Mouse (Mus musculus) limb, embryonic 13.5 days (tissue): ENCODE data around the gene Ms4a1. TPM values are rescaled to one million over a fixed set of nuclear protein-coding genes. Genes with fewer than 3 reads are reported as not detected.
"Not testable (repeated sequence)": the region's sequence is repeated elsewhere in the genome, so short reads cannot be mapped to it uniquely, and the experiment has no call there.

Source experiments
- ATAC-seq: fragments of 200-750 bp; cut with Nextera tagmentation; 2 replicates; pipeline ENCODE4 v1.8.0; 2017; ENCODE audit warnings: low read depth, moderate number of reproducible peaks, moderate TSS enrichment; ENCODE audit not compliant: low FRiP score
- H3K27ac ChIP-seq: fragments of 300-500 bp; sonication (generic); 2 replicates; pipeline ENCODE4 v1.5.1; 2015; ENCODE audit warnings: inconsistent platforms, mild to moderate bottlenecking, moderate library complexity
- H3K27me3 ChIP-seq: fragments of 300-500 bp; sonication (generic); 2 replicates; pipeline ENCODE4 v1.6.1; 2015; ENCODE audit warnings: mild to moderate bottlenecking, inconsistent platforms
- H3K36me3 ChIP-seq: fragments of 300-500 bp; sonication (generic); 2 replicates; pipeline ENCODE4 v1.6.1; 2015; ENCODE audit warnings: inconsistent platforms, mild to moderate bottlenecking, moderate library complexity
- H3K4me1 ChIP-seq: fragments of 300-500 bp; sonication (generic); 2 replicates; pipeline ENCODE4 v1.6.1; 2015; ENCODE audit warnings: inconsistent platforms
- H3K4me2 ChIP-seq: fragments of 300-500 bp; sonication (generic); replicated peaks from 2 replicates; pipeline ENCODE4 v1.6.1; 2015; ENCODE audit warnings: inconsistent platforms, mild to moderate bottlenecking, moderate library complexity
- H3K4me3 ChIP-seq: fragments of 300-500 bp; sonication (generic); 2 replicates; pipeline ENCODE4 v1.5.1; 2015; ENCODE audit warnings: moderate library complexity, mild to moderate bottlenecking, inconsistent platforms
- H3K9ac ChIP-seq: fragments of 300-500 bp; sonication (generic); 2 replicates; pipeline ENCODE4 v1.6.1; 2015; ENCODE audit warnings: mild to moderate bottlenecking, inconsistent platforms
- H3K9me3 ChIP-seq: fragments of 300-500 bp; sonication (generic); 2 replicates; pipeline ENCODE4 v1.6.1; 2016; ENCODE audit warnings: inconsistent platforms
- WGBS: fragments of 180-500 bp; shearing (Covaris S2); methylation state at CpG from one replicate; pipeline ENCODE4 v1.1.7; 2015; 5-methylcytosine and 5-hydroxymethylcytosine counted together
- polyA plus RNA-seq: library from polyadenylated mRNA; unstranded; fragments of >200 nt; fragmentation: Nextera tagmentation; extraction: Ambion mirVana; gene quantifications from 2 replicates; pipeline ENCODE4 v1.2.1, GENCODE M21; 2015

Ms4a1 gene
- polyA plus RNA-seq, 1 experiment from 2014 or later, result not detected

DNA sequence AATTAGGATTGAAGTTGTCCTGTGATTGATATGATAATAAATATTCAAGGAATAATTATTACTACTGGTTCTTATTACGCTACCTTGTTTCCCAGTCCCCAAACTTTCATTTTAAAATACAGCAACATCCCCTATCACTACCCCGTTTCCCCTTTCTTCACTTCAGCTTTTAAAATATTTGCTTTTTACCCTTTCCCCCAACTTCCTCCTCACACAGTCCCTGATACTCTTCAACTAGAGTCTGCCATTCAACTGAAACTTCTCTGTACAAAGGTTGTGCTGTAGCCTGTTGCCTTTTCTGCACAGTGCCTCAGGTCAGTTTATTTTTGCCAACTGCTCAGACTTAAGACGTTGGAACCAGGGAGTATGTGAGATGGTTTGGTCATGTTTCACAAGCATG is 2.5 kb downstream of the Ms4a1 start:
- H3K4me2 ChIP-seq, result no peak overlapping the region
- no peak overlapping the region for H3K9ac ChIP-seq
- WGBS, result 87% methylated on average over 3 of the region's 3 CpGs
- H3K27ac ChIP-seq, result no peak overlapping the region
- H3K4me3 ChIP-seq, result no peak overlapping the region
- no peaks in the 10 kb centered on the region for H3K36me3 ChIP-seq
- no peaks in the 10 kb centered on the region for H3K9me3 ChIP-seq
- no peaks in the 10 kb centered on the region for H3K27me3 ChIP-seq
- H3K4me1 ChIP-seq, result no peaks in the 10 kb centered on the region
- ATAC-seq, result no peak

DNA sequence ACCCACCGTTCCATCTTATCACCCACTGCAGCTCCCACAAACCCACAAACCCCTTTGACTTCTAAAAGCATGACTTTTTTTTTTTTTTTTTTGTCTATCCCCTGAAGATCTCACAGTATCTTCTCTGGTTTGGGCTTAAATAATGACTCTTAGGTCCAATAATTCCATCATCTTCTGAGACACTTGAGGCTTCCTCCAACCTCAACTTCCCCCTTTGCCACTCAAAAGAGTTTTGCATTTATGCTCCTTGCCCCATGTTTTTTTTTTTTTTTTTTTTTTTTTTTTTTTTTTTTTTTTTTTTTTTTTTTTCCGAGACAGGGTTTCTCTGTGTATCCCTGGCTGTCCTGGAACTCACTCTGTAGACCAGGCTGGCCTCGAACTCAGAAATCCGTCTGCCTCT is 3.1 kb downstream of the Ms4a1 start:
- not testable (repeated sequence) for H3K36me3 ChIP-seq
- WGBS, result 75% methylated on average over 4 of the region's 4 CpGs

GRCm38 (mm10) chr19:11261522-11261921 is 4.5 kb downstream of the Ms4a1 start:
- no peaks in the 10 kb centered on the region for H3K4me1 ChIP-seq
- ATAC-seq, result no peak
- no peak overlapping the region for H3K27ac ChIP-seq
- H3K9me3 ChIP-seq, result no peaks in the 10 kb centered on the region
- no peaks in the 10 kb centered on the region for H3K27me3 ChIP-seq
- H3K4me2 ChIP-seq, result no peak overlapping the region
- 83% methylated on average over 2 of the region's 2 CpGs for WGBS
- H3K36me3 ChIP-seq, result no peaks in the 10 kb centered on the region
- no peak overlapping the region for H3K4me3 ChIP-seq
- H3K9ac ChIP-seq, result no peak overlapping the region

More for the DNA sequence above, 3.1 kb downstream of the Ms4a1 start:
- H3K9ac ChIP-seq, H3K4me1 ChIP-seq, H3K4me3 ChIP-seq, ATAC-seq, H3K27ac ChIP-seq, H3K27me3 ChIP-seq, H3K9me3 ChIP-seq, H3K4me2 ChIP-seq: not testable (repeated sequence)

DNA sequence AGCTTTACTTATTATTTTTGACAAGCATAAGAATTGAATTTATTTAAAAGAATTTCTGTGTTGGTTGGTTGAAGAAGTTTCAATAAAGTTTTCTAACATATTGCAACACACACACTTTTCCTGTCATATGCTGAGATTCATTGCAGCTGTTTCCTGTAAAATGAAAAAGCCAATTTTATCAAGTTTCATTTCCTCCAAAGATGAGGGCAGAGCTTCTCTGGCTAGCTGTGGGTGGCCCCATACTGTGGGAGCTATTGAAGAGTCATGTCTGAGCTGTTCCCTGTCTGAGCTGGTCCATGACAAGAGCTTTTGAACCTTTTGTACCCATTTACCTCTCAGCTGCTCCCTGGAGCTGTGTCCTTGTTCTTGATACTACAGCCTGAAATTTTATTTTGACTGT is 21.8 kb downstream of the Ms4a1 start:
- Histone ChIP-seq H3K9me3 (no peaks in the 10 kb centered on the region), H3K27ac (no peak overlapping the region), H3K27me3 (no peaks in the 10 kb centered on the region), H3K4me1 (no peaks in the 10 kb centered on the region), H3K4me2 (no peak overlapping the region), H3K9ac (no peak overlapping the region), H3K4me3 (no peak overlapping the region), H3K36me3 (no peaks in the 10 kb centered on the region)
- no peak for ATAC-seq

- H3K9ac ChIP-seq, result no peak overlapping the region
- no peak overlapping the region for H3K4me2 ChIP-seq
- 55% methylated on average over 5 of the region's 5 CpGs for WGBS
Measured at GRCm38 (mm10) chr19:11242560-11242959, 23.5 kb downstream of the Ms4a1 start.

GRCm38 (mm10) chr19:11235820-11236219 is 30.2 kb downstream of the Ms4a1 start:
- Histone ChIP-seq H3K4me2 (no peak overlapping the region), H3K9ac (no peak overlapping the region), H3K36me3 (no peaks in the 10 kb centered on the region), H3K27ac (no peak overlapping the region), H3K27me3 (no peaks in the 10 kb centered on the region), H3K4me3 (no peak overlapping the region), H3K4me1 (peaks cover 7% of the 10 kb centered on the region; the same call in 1 of the 2 replicates), H3K9me3 (no peaks in the 10 kb centered on the region)
- ATAC-seq, result no peak

More at GRCm38 (mm10) chr19:11242560-11242959, 23.5 kb downstream of the Ms4a1 start:
- no peak overlapping the region for H3K4me3 ChIP-seq
- ATAC-seq, result no peak
- no peaks in the 10 kb centered on the region for H3K36me3 ChIP-seq
- no peak overlapping the region for H3K27ac ChIP-seq
- H3K9me3 ChIP-seq, result no peaks in the 10 kb centered on the region
- H3K4me1 ChIP-seq, result no peaks in the 10 kb centered on the region
- no peaks in the 10 kb centered on the region for H3K27me3 ChIP-seq

GRCm38 (mm10) chr19:11234921-11235735 is 30.9 kb downstream of the Ms4a1 start:
- WGBS, result 25% methylated on average over 5 of the region's 5 CpGs

DNA sequence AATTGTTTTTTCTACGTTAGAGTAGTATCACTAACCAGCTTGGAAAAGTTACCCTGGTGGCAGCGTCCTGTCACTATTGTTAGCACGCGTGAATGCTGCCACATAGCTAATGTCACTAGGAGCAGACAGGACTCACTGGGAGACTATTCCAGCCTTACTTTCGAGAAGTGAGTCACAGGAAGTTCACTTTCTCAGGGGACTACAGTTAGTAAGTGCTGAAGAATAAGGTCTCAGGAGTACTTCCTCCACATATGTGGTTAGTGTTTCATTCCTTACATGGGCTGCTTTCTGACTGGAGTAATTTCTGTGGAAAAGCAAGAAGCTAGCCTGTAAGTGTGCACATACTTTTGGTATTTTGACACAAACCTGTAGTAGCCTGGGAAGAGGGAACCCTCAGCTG is 31.8 kb downstream of the Ms4a1 start:
- ATAC-seq, result no peak
- no peaks in the 10 kb centered on the region for H3K36me3 ChIP-seq
- WGBS, result 79% methylated on average over 5 of the region's 5 CpGs
- H3K27me3 ChIP-seq, result no peaks in the 10 kb centered on the region
- no peak overlapping the region for H3K9ac ChIP-seq
- peaks cover 7% of the 10 kb centered on the region; the same call in 1 of the 2 replicates for H3K4me1 ChIP-seq
- H3K27ac ChIP-seq, result no peak overlapping the region
- no peak overlapping the region for H3K4me3 ChIP-seq
- no peak overlapping the region for H3K4me2 ChIP-seq
- H3K9me3 ChIP-seq, result no peaks in the 10 kb centered on the region

More at GRCm38 (mm10) chr19:11234921-11235735, 30.9 kb downstream of the Ms4a1 start:
- Histone ChIP-seq H3K9ac (no peak overlapping the region), H3K27me3 (no peaks in the 10 kb centered on the region), H3K4me3 (no peak overlapping the region), H3K36me3 (no peaks in the 10 kb centered on the region), H3K27ac (no peak overlapping the region), H3K4me2 (no peak overlapping the region), H3K4me1 (peaks cover 7% of the 10 kb centered on the region; the same call in 1 of the 2 replicates), H3K9me3 (no peaks in the 10 kb centered on the region)
- ATAC-seq, result peak; percentile 57; the same call in 1 of the 2 replicates

GRCm38 (mm10) chr19:11232348-11232747 is 33.7 kb downstream of the Ms4a1 start, which contains the start of gene Ms4a12:
Ms4a12 (minus strand) TSS chr19:11232448.
- Histone ChIP-seq H3K4me3 (no peak within 1 kb of the TSS), H3K9me3 (no peaks in the 10 kb centered on the region), H3K27me3 (no peaks in the 10 kb centered on the region), H3K4me1 (peaks cover 7% of the 10 kb centered on the region; the same call in 1 of the 2 replicates), H3K36me3 (no peaks in the 10 kb centered on the region), H3K4me2 (no peak within 1 kb of the TSS), H3K27ac (no peak within 1 kb of the TSS), H3K9ac (no peak within 1 kb of the TSS)
- WGBS, result 73% methylated on average over 5 of the region's 5 CpGs
- ATAC-seq, result no peak

Other genes with a start within 250 kb of the Ms4a1 start
- not detected in 2 replicates for gene Ms4a18, start 248.2 kb downstream of the Ms4a1 start, polyA plus RNA-seq
- gene Ms4a8a, start 185.1 kb downstream of the Ms4a1 start, polyA plus RNA-seq, result not detected in 2 replicates
- gene 1700017D01Rik, start 135.4 kb downstream of the Ms4a1 start, polyA plus RNA-seq, result not detected in 2 replicates
- not detected in 2 replicates for gene 1700025F22Rik, start 100.9 kb downstream of the Ms4a1 start, polyA plus RNA-seq
- not detected in 2 replicates for gene Ms4a13, start 69.5 kb downstream of the Ms4a1 start, polyA plus RNA-seq
- gene Ms4a12, start 33.8 kb downstream of the Ms4a1 start, polyA plus RNA-seq, result not detected in 2 replicates
- not detected in 2 replicates for gene Ms4a5, start 17.6 kb upstream of the Ms4a1 start, polyA plus RNA-seq
- not detected in 2 replicates for gene Ms4a14, start 48.2 kb upstream of the Ms4a1 start, polyA plus RNA-seq
- gene Ms4a7, start 69.9 kb upstream of the Ms4a1 start, polyA plus RNA-seq, result 5.7 and 7.0 TPM in 2 replicates
- 5.4 and 5.6 TPM in 2 replicates for gene Ms4a4a, start 109.3 kb upstream of the Ms4a1 start, polyA plus RNA-seq
- 0.62 and 0.87 TPM in 2 replicates for gene Ms4a4c, start 138.5 kb upstream of the Ms4a1 start, polyA plus RNA-seq
- gene Ms4a4b, start 177.3 kb upstream of the Ms4a1 start, polyA plus RNA-seq, result 0.59 TPM in 1 of 2 replicates, not detected in the other
- gene Ms4a6c, start 203.1 kb upstream of the Ms4a1 start, polyA plus RNA-seq, result 4.2 and 4.6 TPM in 2 replicates
- gene Gm8369, start 219.7 kb upstream of the Ms4a1 start, polyA plus RNA-seq, result not detected in 2 replicates